Mouse (Mus musculus): Measurements from ENCODE around the gene Rab35. TPM values are rescaled to one million over a fixed set of nuclear protein-coding genes. Genes with fewer than 3 reads are reported as not detected.

Rab35 gene
- polyA plus RNA-seq, 1 experiment = 7.6 TPM

DNA sequence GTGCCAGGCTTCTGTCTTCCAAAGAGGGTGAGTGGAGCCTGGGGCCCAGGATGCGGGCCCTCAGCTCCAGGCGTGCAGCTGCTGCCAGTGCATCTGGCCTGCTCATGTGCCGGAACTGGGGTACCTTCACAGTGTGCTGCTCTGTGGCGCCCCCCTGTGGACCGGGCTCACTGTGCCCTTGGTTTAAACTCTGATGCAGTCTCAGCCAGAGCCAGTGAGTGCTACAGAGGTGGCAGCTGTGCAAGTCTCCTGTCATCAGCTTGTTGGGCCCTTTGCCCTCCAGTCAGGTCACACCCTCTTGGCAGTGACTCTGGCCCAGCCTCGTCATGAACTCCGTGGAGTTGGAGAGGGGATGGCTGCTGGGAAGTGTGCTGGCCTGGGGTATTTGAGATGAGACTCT, 16.8 kb upstream of the Rab35 start:
- H3K9me3 ChIP-seq (ENCODE audit: control insufficient read depth, low read length) = no peaks in the 10 kb centered on the region
- H3K27me3 ChIP-seq (ENCODE audit: control insufficient read depth) = no peaks in the 10 kb centered on the region
- H3K4me1 ChIP-seq (ENCODE audit: control insufficient read depth) = peaks cover 13% of the 10 kb centered on the region
- TF ChIP-seq GATA1 (IDR thresholded peaks at IDR 0.05; ENCODE audit: low read length) = no peak
- no peak for TF ChIP-seq TAL1 (IDR thresholded peaks at IDR 0.05; ENCODE audit: low read length)
- no peak overlapping the region for H3K4me3 ChIP-seq (replicated peaks)
- peaks cover 100% of the 10 kb centered on the region for H3K36me3 ChIP-seq (ENCODE audit: control insufficient read depth)

DNA sequence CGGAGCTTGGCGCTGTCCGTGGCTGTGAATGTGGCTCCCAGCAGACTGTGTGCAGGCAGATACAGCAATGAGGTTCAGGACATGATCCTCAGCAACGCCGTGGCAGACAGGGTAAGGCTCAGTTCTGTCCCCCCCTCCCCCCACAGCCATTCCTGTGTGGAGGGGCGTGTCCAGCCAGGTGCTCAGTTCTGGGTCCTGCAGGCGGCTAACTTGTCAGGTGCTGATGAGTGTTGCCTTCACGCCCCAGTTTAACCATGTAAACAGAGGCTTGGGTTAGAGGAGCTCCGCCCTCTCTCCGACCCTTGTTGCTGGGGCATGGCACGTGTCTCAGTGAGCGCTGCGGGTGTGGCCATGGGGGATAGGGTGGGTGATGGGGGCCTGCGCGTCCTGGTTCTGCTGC, 12.0 kb upstream of the Rab35 start:
- Histone ChIP-seq H3K9me3 (ENCODE audit: control insufficient read depth, low read length) (no peaks in the 10 kb centered on the region), H3K4me3 (replicated peaks) (no peak overlapping the region), H3K36me3 (ENCODE audit: control insufficient read depth) (peaks cover 89% of the 10 kb centered on the region), H3K27me3 (ENCODE audit: control insufficient read depth) (no peaks in the 10 kb centered on the region), H3K4me1 (ENCODE audit: control insufficient read depth) (peaks cover 25% of the 10 kb centered on the region)
- TF ChIP-seq GATA1 (IDR thresholded peaks at IDR 0.05; ENCODE audit: low read length) = no peak
- TF ChIP-seq TAL1 (IDR thresholded peaks at IDR 0.05; ENCODE audit: low read length) = no peak

DNA sequence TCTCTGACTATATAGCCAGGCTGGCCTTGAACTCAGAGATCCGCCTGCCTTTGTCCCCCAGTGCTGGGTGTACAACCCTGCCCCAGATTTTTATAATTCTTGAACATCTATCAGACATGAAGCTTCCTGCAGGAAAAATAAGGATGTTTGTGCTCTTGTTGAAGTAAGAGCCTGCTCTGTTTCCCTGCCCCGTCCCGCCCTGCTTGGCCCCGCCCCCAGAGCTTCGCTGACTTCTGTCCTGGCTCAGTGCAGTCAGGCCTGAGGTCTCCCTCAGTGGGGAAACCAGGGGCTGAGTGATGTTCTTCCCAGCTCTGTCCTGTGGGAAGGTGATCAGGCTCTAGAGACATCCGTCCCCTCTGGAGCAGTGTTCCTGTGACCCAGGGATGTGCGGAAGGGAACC, 9.0 kb upstream of the Rab35 start:
- no peak for TF ChIP-seq GATA1 (IDR thresholded peaks at IDR 0.05; ENCODE audit: low read length)
- TF ChIP-seq TAL1 (IDR thresholded peaks at IDR 0.05; ENCODE audit: low read length) = no peak
- H3K4me3 ChIP-seq (replicated peaks) = no peak overlapping the region
- H3K36me3 ChIP-seq (ENCODE audit: control insufficient read depth) = peaks cover 68% of the 10 kb centered on the region

DNA sequence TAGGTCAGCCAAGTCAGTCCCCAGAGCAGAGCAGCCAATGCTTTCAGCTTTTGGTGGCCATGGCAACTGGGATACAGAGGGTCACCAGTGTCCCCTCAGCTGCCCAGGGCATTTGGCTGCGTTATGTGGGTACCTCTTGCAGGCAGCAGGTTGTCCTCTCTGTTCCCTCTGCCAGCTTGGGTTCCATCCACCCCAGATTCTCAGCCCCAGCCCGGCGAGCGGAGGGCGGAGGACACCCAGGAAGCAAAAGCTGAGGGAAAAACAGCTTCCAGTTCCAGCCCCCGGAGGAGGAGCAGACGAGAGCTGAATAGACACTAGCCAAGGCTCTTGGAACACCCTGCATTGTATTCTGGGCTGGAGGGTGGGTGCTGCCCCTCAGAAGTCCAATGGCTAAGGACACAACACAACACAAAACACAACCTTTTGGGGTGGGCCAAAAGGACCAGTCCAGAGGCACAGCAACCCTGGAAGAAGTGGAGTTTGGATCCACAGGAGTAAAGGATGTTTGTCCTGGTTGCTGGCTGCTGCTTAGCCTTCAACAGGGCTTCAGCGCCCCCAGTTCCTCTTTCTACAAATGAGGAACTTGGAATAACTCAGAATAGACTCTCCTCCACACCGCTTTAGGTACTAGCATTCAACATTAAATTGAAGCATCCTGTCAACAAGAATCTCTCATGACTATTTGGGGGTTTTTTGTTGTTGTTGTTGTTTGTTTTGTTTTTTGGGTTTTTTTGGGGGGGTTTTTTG, 7.8 kb upstream of the Rab35 start:
- H3K4me1 ChIP-seq (ENCODE audit: control insufficient read depth) = peaks cover 65% of the 10 kb centered on the region
- no peaks in the 10 kb centered on the region for H3K9me3 ChIP-seq (ENCODE audit: control insufficient read depth, low read length)

More for the DNA sequence above, 9.0 kb upstream of the Rab35 start:
- Histone ChIP-seq H3K27me3 (ENCODE audit: control insufficient read depth) (no peaks in the 10 kb centered on the region), H3K4me1 (ENCODE audit: control insufficient read depth) (peaks cover 53% of the 10 kb centered on the region), H3K9me3 (ENCODE audit: control insufficient read depth, low read length) (no peaks in the 10 kb centered on the region)

DNA sequence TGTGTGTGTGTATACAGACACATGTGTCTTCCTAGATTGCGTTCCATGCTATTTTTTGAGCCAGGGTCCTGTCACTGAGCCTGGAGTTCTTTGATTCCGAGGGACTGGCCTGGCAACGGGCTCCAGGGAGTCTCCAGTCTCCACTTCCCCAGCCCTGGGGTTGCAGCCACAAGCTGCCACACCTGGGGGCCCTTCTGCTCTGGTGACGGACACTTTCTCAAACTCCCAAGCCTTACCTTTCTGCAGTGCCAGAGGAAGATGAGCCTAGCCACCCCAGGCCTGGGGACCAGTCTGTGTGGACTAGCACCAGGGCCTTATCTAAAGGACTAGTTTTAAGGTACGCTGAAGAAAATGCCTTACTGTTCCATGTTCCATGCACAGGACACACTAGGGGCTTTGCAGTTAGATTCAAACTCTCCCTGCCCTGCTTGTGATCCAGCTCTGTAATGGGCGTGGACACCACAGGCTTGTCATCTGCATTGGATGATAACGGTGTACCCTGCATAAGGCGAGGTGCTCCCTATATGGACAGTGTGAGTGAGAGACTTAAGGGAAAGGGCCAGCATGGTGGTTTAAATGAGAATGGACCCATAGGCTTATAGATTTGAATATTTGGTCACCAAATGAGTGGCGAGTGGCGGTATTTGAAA, 5.3 kb upstream of the Rab35 start:
- peak overlapping the region; percentile 60 for H3K4me3 ChIP-seq (replicated peaks)
- H3K27me3 ChIP-seq (ENCODE audit: control insufficient read depth) = no peaks in the 10 kb centered on the region
- peak; percentile 79 for TF ChIP-seq TAL1 (IDR thresholded peaks at IDR 0.05; ENCODE audit: low read length)
- peak; percentile 68 for TF ChIP-seq GATA1 (IDR thresholded peaks at IDR 0.05; ENCODE audit: low read length)
- peaks cover 50% of the 10 kb centered on the region for H3K36me3 ChIP-seq (ENCODE audit: control insufficient read depth)
- no peaks in the 10 kb centered on the region for H3K9me3 ChIP-seq (ENCODE audit: control insufficient read depth, low read length)
- H3K4me1 ChIP-seq (ENCODE audit: control insufficient read depth) = peaks cover 83% of the 10 kb centered on the region

More for the DNA sequence above, 7.8 kb upstream of the Rab35 start:
- TF ChIP-seq TAL1 (IDR thresholded peaks at IDR 0.05; ENCODE audit: low read length) (no peak), GATA1 (IDR thresholded peaks at IDR 0.05; ENCODE audit: low read length) (no peak)
- H3K4me3 ChIP-seq (replicated peaks) = no peak overlapping the region
- no peaks in the 10 kb centered on the region for H3K27me3 ChIP-seq (ENCODE audit: control insufficient read depth)
- peaks cover 63% of the 10 kb centered on the region for H3K36me3 ChIP-seq (ENCODE audit: control insufficient read depth)

DNA sequence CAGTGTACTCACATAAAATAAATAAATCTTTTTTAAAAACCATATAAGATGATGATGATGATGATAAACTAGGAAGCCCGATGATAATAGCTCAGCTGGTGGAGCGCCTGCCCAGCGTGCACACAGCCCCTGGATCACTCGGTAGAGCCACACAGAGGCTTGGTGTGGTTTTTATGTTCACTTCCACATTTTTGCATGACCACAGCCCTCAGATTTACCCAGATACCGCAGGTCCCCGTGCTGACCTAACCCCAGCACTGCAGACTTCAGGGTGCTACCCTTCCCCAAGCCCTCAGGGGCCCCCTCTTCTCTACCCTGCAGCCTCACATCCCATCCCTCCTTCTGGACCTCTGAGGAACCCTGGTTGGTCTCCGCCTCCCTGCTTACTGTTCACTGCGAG, 3.6 kb upstream of the Rab35 start:
- peaks cover 82% of the 10 kb centered on the region for H3K4me1 ChIP-seq (ENCODE audit: control insufficient read depth)

DNA sequence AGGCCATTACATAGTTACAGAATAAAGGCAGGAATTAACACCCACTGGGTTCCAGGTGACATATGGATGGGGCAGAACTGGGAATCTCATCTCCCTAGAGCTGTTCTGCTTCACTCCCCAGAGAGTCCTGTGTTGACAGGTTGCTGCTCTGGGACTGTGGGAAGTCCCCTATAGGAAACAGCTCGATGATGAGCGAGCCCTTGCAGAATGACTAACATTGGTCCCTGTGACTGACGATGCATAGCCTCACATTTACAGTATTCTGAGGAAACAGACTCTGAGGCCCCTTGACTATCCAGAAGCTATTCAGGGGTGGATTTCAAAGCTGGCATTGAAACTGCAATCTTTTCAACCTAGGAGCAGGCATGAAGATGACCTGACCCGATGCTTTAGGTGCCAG, 2.0 kb upstream of the Rab35 start:
- no peaks in the 10 kb centered on the region for H3K9me3 ChIP-seq (ENCODE audit: control insufficient read depth, low read length)
- TF ChIP-seq TAL1 (IDR thresholded peaks at IDR 0.05; ENCODE audit: low read length) (no peak), GATA1 (IDR thresholded peaks at IDR 0.05; ENCODE audit: low read length) (no peak)
- no peak overlapping the region for H3K4me3 ChIP-seq (replicated peaks)
- H3K36me3 ChIP-seq (ENCODE audit: control insufficient read depth) = peaks cover 48% of the 10 kb centered on the region
- H3K4me1 ChIP-seq (ENCODE audit: control insufficient read depth) = peaks cover 86% of the 10 kb centered on the region
- H3K27me3 ChIP-seq (ENCODE audit: control insufficient read depth) = no peaks in the 10 kb centered on the region

More for the DNA sequence above, 3.6 kb upstream of the Rab35 start:
- TF ChIP-seq GATA1 (IDR thresholded peaks at IDR 0.05; ENCODE audit: low read length) (no peak), TAL1 (IDR thresholded peaks at IDR 0.05; ENCODE audit: low read length) (no peak)
- H3K4me3 ChIP-seq (replicated peaks) = no peak overlapping the region
- H3K27me3 ChIP-seq (ENCODE audit: control insufficient read depth) = no peaks in the 10 kb centered on the region
- no peaks in the 10 kb centered on the region for H3K9me3 ChIP-seq (ENCODE audit: control insufficient read depth, low read length)
- H3K36me3 ChIP-seq (ENCODE audit: control insufficient read depth) = peaks cover 42% of the 10 kb centered on the region

DNA sequence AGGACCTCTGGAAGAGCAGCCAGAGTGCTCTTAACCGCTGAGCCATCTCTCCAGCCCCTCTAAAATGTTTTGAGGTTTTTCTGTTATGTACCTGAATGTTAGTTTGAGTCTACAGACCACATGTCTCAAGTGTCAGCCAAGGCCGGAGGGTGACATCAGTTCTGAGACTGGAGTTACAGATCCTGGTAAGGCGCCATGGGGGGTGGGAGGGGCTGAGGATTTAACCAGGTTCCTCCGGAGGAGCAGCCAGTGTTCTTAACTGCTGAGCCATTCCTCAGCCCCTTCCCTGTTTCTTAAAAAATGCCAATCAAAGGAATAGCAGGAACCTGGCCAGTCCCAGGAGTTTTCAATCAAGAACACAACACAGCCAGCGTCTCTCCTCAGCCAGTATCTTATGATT, 1.4 kb upstream of the Rab35 start:
- TF ChIP-seq TAL1 (IDR thresholded peaks at IDR 0.05; ENCODE audit: low read length) (no peak), GATA1 (IDR thresholded peaks at IDR 0.05; ENCODE audit: low read length) (no peak)
- H3K36me3 ChIP-seq (ENCODE audit: control insufficient read depth) = peaks cover 52% of the 10 kb centered on the region
- no peaks in the 10 kb centered on the region for H3K9me3 ChIP-seq (ENCODE audit: control insufficient read depth, low read length)

DNA sequence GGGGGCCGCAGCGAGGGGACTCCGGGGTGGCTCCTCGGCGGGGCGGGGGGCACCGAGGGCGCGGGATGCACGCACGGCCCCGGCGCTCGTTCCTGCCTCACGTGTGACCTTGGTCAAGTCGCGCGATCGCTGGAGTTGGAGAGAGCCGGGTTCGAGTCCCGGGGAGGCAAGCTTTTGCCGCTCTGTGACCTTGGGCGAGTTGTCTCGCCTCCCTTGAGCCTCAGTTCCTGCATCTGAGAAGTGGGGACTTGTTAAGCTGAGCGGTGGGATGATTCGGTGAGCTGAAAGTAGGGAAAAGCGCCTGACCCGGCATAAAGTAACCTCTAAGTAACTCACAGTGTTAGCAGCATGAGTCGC, 628 bp downstream of the Rab35 start:
- no peak for TF ChIP-seq TAL1 (IDR thresholded peaks at IDR 0.05; ENCODE audit: low read length)
- no peak for TF ChIP-seq GATA1 (IDR thresholded peaks at IDR 0.05; ENCODE audit: low read length)
- H3K27me3 ChIP-seq (ENCODE audit: control insufficient read depth) = no peaks in the 10 kb centered on the region
- H3K36me3 ChIP-seq (ENCODE audit: control insufficient read depth) = peaks cover 66% of the 10 kb centered on the region
- peak overlapping the region; percentile 74 for H3K4me3 ChIP-seq (replicated peaks)
- peaks cover 86% of the 10 kb centered on the region for H3K4me1 ChIP-seq (ENCODE audit: control insufficient read depth)
- no peaks in the 10 kb centered on the region for H3K9me3 ChIP-seq (ENCODE audit: control insufficient read depth, low read length)

More for the DNA sequence above, 1.4 kb upstream of the Rab35 start:
- H3K27me3 ChIP-seq (ENCODE audit: control insufficient read depth) = no peaks in the 10 kb centered on the region
- peak overlapping the region; percentile 74 for H3K4me3 ChIP-seq (replicated peaks)
- peaks cover 87% of the 10 kb centered on the region for H3K4me1 ChIP-seq (ENCODE audit: control insufficient read depth)

Measured in erythroblast, embryonic 14.5 days (primary cell).